Mouse (Mus musculus) gastrocnemius, adult 2 months (tissue): ENCODE measurements around the gene Cacna2d2. TPM values are rescaled to one million over a fixed set of nuclear protein-coding genes. Genes with fewer than 3 reads are reported as not detected.

ENCODE experiments used
- DNase-seq: peaks from one replicate; pipeline ENCODE4 v3.0.0; 2022
- H3K27ac ChIP-seq: fragments of 200-600 bp; 2 replicates; pipeline ENCODE4 v1.8.1; 2022; ENCODE audit warnings: mild to moderate bottlenecking
- H3K4me3 ChIP-seq: fragments of 200-600 bp; 2 replicates; pipeline ENCODE4 v1.8.1; 2022; ENCODE audit warnings: mild to moderate bottlenecking, moderate library complexity
- CTCF ChIP-seq: fragments of 200-600 bp; IDR thresholded peaks from 2 replicates; pipeline ENCODE4 v1.8.1; 2022; ENCODE audit warnings: antibody characterized with exemption, mild to moderate bottlenecking, moderate library complexity
- intact Hi-C: fragments of 180-260 bp; cut with DNase I; formaldehyde crosslinking; loops from one replicate; pipeline ENCODE4 v1.15.1; 2025
- total RNA-seq, 2 experiments: library from RNA; stranded (reverse); gene quantifications; 2 replicates each; pipeline ENCODE4 v1.2.3; 2021

Gene Cacna2d2
- total RNA-seq, 2 experiments from 2014 or later, result 0.28 to 0.73 TPM

DNA sequence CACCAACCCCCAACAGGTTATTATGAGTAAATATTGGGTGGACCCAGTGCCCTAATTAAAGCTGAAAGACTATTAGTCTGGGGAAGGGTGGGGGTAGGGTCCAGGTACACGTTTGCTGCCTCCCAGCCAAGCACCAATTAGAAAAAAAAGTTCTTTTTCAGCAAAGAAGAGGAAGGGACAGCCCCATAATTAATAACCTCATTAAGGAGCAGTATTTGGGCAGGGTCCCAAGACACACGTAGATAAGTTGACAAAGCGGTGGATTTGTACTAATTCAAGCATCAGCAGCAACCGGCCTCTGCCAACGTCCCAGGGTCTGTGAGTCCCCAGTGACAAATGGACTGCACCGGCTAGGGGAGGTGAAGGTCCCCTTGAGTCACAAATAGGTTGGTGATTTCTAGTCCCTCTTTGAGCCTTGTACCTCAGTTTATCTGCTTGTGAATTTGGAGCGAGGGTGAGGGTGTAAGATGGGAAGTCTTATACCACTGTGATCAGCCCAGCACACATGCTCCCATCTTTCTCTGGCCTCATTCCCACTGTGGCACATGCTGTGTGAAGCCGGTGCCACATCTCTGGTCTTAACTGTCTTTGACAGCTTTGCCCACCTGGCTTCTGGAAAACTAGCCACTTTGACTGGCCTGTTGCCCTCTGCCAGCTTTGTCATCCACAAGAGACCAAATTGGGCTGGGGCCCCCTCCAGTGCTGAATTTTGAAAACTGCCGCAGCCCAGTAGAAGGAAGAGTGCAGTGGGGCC, 20.3 kb downstream of the Cacna2d2 start:
- DNase-seq, result no peak
- no peak overlapping the region for H3K4me3 ChIP-seq
- TF ChIP-seq CTCF, result no peak
- intact Hi-C loops, result no loop called here
- H3K27ac ChIP-seq, result no peak overlapping the region

DNA sequence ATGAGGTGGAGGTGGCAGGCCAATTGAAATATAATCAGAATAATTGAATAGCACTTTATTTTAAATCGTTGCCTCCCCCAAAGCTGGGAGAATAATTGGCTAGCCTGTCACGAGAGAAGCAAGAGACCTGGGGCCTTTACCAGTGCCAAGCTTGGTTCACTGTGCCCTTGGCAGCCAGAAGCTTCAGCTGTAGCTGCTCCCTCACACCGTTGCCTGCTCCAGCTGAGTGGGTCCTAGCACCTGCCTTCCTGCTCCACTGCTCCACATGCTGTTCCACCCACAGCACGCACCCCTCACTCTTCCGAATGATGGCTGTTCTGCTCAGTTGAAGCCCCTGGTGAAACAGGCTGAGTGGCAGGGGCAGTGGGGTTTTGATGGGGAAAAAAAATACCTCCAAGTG, 21.5 kb downstream of the Cacna2d2 start:
- DNase-seq, result no peak
- no peak for TF ChIP-seq CTCF
- H3K27ac ChIP-seq, result no peak overlapping the region
- no peak overlapping the region for H3K4me3 ChIP-seq
- intact Hi-C loops, result no loop called here

GRCm38 (mm10) chr9:107422878-107423277, 23.5 kb downstream of the Cacna2d2 start:
- Histone ChIP-seq H3K4me3 (no peak overlapping the region), H3K27ac (no peak overlapping the region)
- TF ChIP-seq CTCF, result no peak
- DNase-seq, result no peak
- intact Hi-C loops, result no loop called here

GRCm38 (mm10) chr9:107424485-107425175, 25.2 kb downstream of the Cacna2d2 start:
- no peak for TF ChIP-seq CTCF
- intact Hi-C loops, result no loop called here
- H3K4me3 ChIP-seq, result no peak overlapping the region
- DNase-seq, result no peak
- no peak overlapping the region for H3K27ac ChIP-seq

- no peak overlapping the region for H3K27ac ChIP-seq
- DNase-seq, result no peak
- intact Hi-C loops, result no loop called here
- no peak for TF ChIP-seq CTCF
- H3K4me3 ChIP-seq, result no peak overlapping the region
Observed at GRCm38 (mm10) chr9:107427876-107428275, 28.5 kb downstream of the Cacna2d2 start.

GRCm38 (mm10) chr9:107428451-107429186, 29.2 kb downstream of the Cacna2d2 start:
- no peak for DNase-seq
- no peak overlapping the region for H3K4me3 ChIP-seq
- intact Hi-C loops, result no loop called here
- no peak overlapping the region for H3K27ac ChIP-seq
- TF ChIP-seq CTCF, result no peak

- no peak overlapping the region for H3K27ac ChIP-seq
- intact Hi-C loops, result no loop called here
- TF ChIP-seq CTCF, result no peak
- no peak for DNase-seq
- H3K4me3 ChIP-seq, result no peak overlapping the region
Observed at GRCm38 (mm10) chr9:107430445-107430844, 31.0 kb downstream of the Cacna2d2 start.

DNA sequence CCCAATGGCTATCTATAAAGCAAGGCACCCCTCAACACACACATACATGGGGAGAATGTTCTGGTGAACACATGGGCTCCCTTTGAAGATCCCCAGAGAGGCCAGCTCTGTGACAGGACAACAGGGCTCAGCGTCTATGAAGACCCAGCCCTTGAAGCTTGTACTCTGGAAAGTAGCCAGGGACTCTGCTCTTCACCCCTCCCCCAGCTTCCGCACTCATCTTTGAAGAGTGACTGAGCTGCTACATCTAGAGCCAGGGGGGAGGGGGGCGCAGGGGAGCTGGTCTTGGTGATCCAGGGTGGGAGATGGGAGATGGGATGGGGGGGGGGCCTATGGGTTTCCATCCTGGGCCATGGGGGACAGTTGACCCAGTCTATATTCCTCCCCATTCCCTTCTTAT, 33.1 kb downstream of the Cacna2d2 start:
- TF ChIP-seq CTCF, result no peak
- intact Hi-C loops, result no loop called here

GRCm38 (mm10) chr9:107434851-107435250, 35.4 kb downstream of the Cacna2d2 start:
- no peak for TF ChIP-seq CTCF
- DNase-seq, result no peak
- Histone ChIP-seq H3K27ac (no peak overlapping the region), H3K4me3 (no peak overlapping the region)
- intact Hi-C loops, result no loop called here

More for the DNA sequence above, 33.1 kb downstream of the Cacna2d2 start:
- Histone ChIP-seq H3K4me3 (no peak overlapping the region), H3K27ac (no peak overlapping the region)
- DNase-seq, result no peak

DNA sequence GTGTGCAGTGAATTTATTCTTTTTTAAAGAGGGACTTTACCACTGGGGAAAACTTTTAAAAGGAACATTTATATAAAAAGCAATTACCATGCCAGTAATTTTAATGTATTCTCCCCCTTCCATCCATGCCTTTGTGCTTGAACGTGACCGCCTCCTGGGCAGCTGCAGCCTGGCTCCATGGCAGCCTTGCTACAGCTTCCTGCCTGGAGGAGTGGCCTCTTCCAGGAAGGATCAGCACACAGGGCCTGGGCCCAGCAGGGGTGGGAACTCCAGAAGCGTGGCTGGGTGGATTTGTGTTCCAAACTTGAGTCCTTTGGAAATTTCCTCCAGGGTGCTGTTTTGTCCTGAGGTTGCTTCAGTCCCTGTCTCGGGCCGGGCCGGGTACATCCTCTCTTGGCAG, 35.9 kb downstream of the Cacna2d2 start:
- Histone ChIP-seq H3K27ac (no peak overlapping the region), H3K4me3 (no peak overlapping the region)
- no peak for DNase-seq
- intact Hi-C loops, result no loop called here
- no peak for TF ChIP-seq CTCF

DNA sequence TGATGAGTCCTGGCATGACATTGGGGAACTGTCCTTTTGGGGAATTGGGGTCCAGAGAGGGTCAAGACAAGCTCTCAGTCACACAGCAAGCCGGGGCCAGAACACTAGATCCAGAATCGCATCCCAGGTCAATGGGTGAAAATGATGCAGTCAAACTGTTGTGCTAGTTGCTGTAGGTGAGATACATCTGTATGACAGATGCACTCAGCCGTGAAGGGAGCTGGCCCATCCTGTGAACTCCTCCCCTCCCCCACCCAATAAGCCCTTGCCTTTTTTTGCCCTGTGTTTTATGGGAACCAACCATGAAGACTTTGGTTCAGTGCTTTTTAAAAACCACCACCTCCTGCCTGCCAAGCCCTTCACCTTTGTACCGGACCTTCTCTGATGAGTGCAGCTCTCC, 43.5 kb downstream of the Cacna2d2 start:
- no peak for TF ChIP-seq CTCF
- intact Hi-C loops, result no loop called here
- H3K4me3 ChIP-seq, result no peak overlapping the region
- DNase-seq, result no peak
- H3K27ac ChIP-seq, result no peak overlapping the region

DNA sequence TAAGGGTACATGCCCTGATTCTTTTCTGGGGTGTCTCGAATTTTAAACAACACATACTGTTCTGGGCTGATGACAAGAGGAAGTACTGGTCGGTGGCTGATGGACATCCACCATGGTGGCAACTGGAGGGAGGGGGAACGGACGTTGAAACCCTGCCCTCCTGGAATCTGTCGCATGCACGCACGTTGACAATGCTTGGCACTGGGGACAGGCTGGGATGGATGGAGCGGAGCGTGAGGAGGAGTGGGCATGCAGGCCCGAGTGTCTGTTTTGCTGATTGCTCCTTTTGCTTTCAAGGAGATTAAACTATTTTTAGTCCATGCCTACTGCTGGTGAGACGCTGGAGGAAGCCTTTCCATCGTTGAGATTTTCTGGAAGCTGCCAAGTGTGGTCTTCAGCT, 43.9 kb downstream of the Cacna2d2 start:
- DNase-seq, result no peak
- intact Hi-C loops, result no loop called here
- no peak overlapping the region for H3K27ac ChIP-seq
- no peak overlapping the region for H3K4me3 ChIP-seq
- TF ChIP-seq CTCF, result no peak

DNA sequence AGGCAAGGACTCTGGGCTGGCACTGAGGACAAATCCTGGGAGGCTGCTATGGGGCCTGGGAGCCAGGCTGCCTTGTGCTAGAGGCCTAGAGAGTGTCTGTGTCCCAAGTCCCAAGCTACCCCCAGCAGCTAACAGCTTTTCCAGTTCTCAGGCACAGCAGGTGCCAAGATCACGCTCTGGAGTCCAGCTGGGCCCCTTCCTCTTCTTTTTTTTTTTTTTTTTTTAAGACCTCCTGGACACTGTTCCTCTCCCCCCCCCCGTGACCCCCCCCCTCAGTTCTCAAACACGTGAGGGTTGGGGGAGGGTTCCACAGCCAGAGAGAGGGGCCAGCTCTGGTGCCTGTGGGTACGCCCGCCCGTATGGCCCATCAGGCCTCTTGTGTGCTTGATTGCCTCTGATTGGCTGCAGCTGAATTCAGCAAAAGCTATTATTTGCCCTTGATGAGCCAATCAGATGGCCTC, 45.6 kb downstream of the Cacna2d2 start:
- intact Hi-C loops, result no loop called here
- no peak for DNase-seq
- no peak for TF ChIP-seq CTCF
- Histone ChIP-seq H3K27ac (no peak overlapping the region), H3K4me3 (no peak overlapping the region)
